Mouse (Mus musculus): Measurements from ENCODE around the gene Psat1. TPM values are rescaled to one million over a fixed set of nuclear protein-coding genes. Genes with fewer than 3 reads are reported as not detected.

Gene Psat1
- total RNA-seq, 2 experiments from 2014 or later, result 2.9 to 3.0 TPM

GRCm38 (mm10) chr19:15924866-15925718 lies 22.0 kb downstream of the Psat1 start:
- peak; percentile 67 to 74 for DNase-seq
- intact Hi-C loops (cut with DNase I), result no loop called here

- peak; percentile 25 to 34 for DNase-seq
- intact Hi-C loops (cut with DNase I), result no loop called here
These were observed 22.8 kb downstream of the Psat1 start for GRCm38 (mm10) chr19:15924181-15924865.

- intact Hi-C loops (cut with DNase I), result no loop called here
- no peak for DNase-seq
These were observed 23.7 kb downstream of the Psat1 start for GRCm38 (mm10) chr19:15923426-15923825.

GRCm38 (mm10) chr19:15919336-15919735 lies 27.8 kb downstream of the Psat1 start:
- intact Hi-C loops (cut with DNase I), result no loop called here
- DNase-seq, result no peak

- intact Hi-C loops (cut with DNase I), result no loop called here
- no peak for DNase-seq
These were observed 29.0 kb downstream of the Psat1 start for GRCm38 (mm10) chr19:15918111-15918510.

GRCm38 (mm10) chr19:15913249-15913997 lies 33.7 kb downstream of the Psat1 start:
- intact Hi-C loops (cut with DNase I), result no loop called here

GRCm38 (mm10) chr19:15911441-15911840 lies 35.7 kb downstream of the Psat1 start:
- no peak for DNase-seq
- intact Hi-C loops (cut with DNase I), result no loop called here

More at GRCm38 (mm10) chr19:15913249-15913997, 33.7 kb downstream of the Psat1 start:
- DNase-seq, result no peak

GRCm38 (mm10) chr19:15910987-15911386 lies 36.1 kb downstream of the Psat1 start:
- DNase-seq, result no peak
- intact Hi-C loops (cut with DNase I), result no loop called here

GRCm38 (mm10) chr19:15910488-15910887 lies 36.6 kb downstream of the Psat1 start:
- intact Hi-C loops (cut with DNase I), result no loop called here
- DNase-seq, result no peak

- no peak for DNase-seq
- intact Hi-C loops (cut with DNase I), result no loop called here
These were observed 39.1 kb downstream of the Psat1 start for GRCm38 (mm10) chr19:15908016-15908415.

GRCm38 (mm10) chr19:15904734-15905133 lies 42.4 kb downstream of the Psat1 start:
- DNase-seq, result no peak
- intact Hi-C loops (cut with DNase I), result no loop called here

GRCm38 (mm10) chr19:15903508-15904480 lies 43.3 kb downstream of the Psat1 start:
- no peak for DNase-seq
- intact Hi-C loops (cut with DNase I), result no loop called here

GRCm38 (mm10) chr19:15895681-15896080 lies 51.5 kb downstream of the Psat1 start:
- DNase-seq, result no peak
- intact Hi-C loops (cut with DNase I), result no loop called here

- intact Hi-C loops (cut with DNase I), result no loop called here
- no peak for DNase-seq
These were observed 55.0 kb downstream of the Psat1 start for GRCm38 (mm10) chr19:15892146-15892545.

GRCm38 (mm10) chr19:15888466-15888865 lies 58.7 kb downstream of the Psat1 start:
- intact Hi-C loops (cut with DNase I), result loop anchor here (1.0 kb wide), 1 partner anchor 32 kb away; no protein-coding TSS in a partner anchor

GRCm38 (mm10) chr19:15882705-15883426 lies 64.3 kb downstream of the Psat1 start:
- intact Hi-C loops (cut with DNase I), result no loop called here
- no peak for DNase-seq

More at GRCm38 (mm10) chr19:15888466-15888865, 58.7 kb downstream of the Psat1 start:
- DNase-seq, result no peak

GRCm38 (mm10) chr19:15880731-15881130 lies 66.4 kb downstream of the Psat1 start:
- DNase-seq, result no peak

GRCm38 (mm10) chr19:15879271-15879670 lies 67.9 kb downstream of the Psat1 start:
- DNase-seq, result no peak
- intact Hi-C loops (cut with DNase I), result no loop called here

More at GRCm38 (mm10) chr19:15880731-15881130, 66.4 kb downstream of the Psat1 start:
- intact Hi-C loops (cut with DNase I), result no loop called here

All from gastrocnemius, postnatal 36 days (tissue).